Mouse (Mus musculus): ENCODE measurements around the gene Rnf183. TPM values are rescaled to one million over a fixed set of nuclear protein-coding genes. Genes with fewer than 3 reads are reported as not detected.
A peak's percentile ranks its signal among the peaks of the same experiment; 100 is the strongest.

The Rnf183 gene
- polyA plus RNA-seq, 1 experiment from 2014 or later, result not detected

DNA sequence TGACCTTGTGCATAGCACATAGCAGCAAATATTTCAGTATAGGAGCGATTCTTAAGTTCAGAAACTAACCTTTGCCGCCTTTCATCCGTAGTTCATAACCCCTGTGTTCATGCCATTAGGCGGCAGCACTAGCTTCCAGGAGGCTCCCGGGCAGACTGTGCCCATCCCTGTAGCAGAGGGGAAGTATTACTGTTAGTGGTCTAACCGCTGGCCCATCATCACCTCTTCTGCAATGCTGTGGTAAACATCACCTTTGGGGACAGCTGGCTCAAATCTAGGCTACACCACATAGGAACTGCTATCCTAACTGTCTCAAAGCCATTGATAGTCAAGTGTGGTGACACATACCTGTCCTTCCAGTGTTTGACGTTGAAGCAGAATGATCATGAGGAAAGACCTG, 43.2 kb downstream of the Rnf183 start:
- no peaks in the 10 kb centered on the region for H3K9me3 ChIP-seq (ENCODE audit: low read length)
- H3K27ac ChIP-seq (ENCODE audit: low read length), result no peak overlapping the region
- no peaks in the 10 kb centered on the region for H3K27me3 ChIP-seq (replicated peaks; ENCODE audit: insufficient read depth, low read length)
- H3K9ac ChIP-seq (replicated peaks; ENCODE audit: low read depth), result no peak overlapping the region
- TF ChIP-seq CTCF (IDR thresholded peaks at IDR 0.05) (0 out of 2 replicates have a peak, but pooled peaks have one; percentile 13), EP300 (IDR thresholded peaks at IDR 0.05) (no peak)
- H3K36me3 ChIP-seq (ENCODE audit: insufficient read depth, low read length), result peaks cover 27% of the 10 kb centered on the region
- DNase-seq (ENCODE audit: low spot score) (no peak), ATAC-seq (no peak)
- no peak overlapping the region for H3K4me2 ChIP-seq (replicated peaks; ENCODE audit: low read depth, low read length)
- 78% methylated on average over 7 of the region's 7 CpGs for WGBS
- H3K4me3 ChIP-seq (ENCODE audit: low read depth, low read length), result no peak overlapping the region
- no peaks in the 10 kb centered on the region for H3K4me1 ChIP-seq (ENCODE audit: insufficient read depth, low read depth, low read length)

GRCm38 (mm10) chr4:62389592-62390512, 45.2 kb downstream of the Rnf183 start:
- H3K27ac ChIP-seq (ENCODE audit: low read length), result no peak overlapping the region
- TF ChIP-seq CTCF (IDR thresholded peaks at IDR 0.05), result no peak
- no peak for TF ChIP-seq EP300 (IDR thresholded peaks at IDR 0.05)
- H3K4me1 ChIP-seq (ENCODE audit: insufficient read depth, low read depth, low read length), result no peaks in the 10 kb centered on the region
- peaks cover 20% of the 10 kb centered on the region for H3K36me3 ChIP-seq (ENCODE audit: insufficient read depth, low read length)
- ATAC-seq (no peak), DNase-seq (ENCODE audit: low spot score) (peak; percentile 14)
- H3K9me3 ChIP-seq (ENCODE audit: low read length), result no peaks in the 10 kb centered on the region
- H3K4me3 ChIP-seq (ENCODE audit: low read depth, low read length), result no peak overlapping the region
- no peak overlapping the region for H3K9ac ChIP-seq (replicated peaks; ENCODE audit: low read depth)
- 68% methylated on average over 5 of the region's 5 CpGs for WGBS
- no peaks in the 10 kb centered on the region for H3K27me3 ChIP-seq (replicated peaks; ENCODE audit: insufficient read depth, low read length)
- no peak overlapping the region for H3K4me2 ChIP-seq (replicated peaks; ENCODE audit: low read depth, low read length)

GRCm38 (mm10) chr4:62385439-62385838, 49.6 kb downstream of the Rnf183 start:
- TF ChIP-seq CTCF (IDR thresholded peaks at IDR 0.05) (no peak), EP300 (IDR thresholded peaks at IDR 0.05) (no peak)
- H3K4me2 ChIP-seq (replicated peaks; ENCODE audit: low read depth, low read length), result no peak overlapping the region
- no peak overlapping the region for H3K4me3 ChIP-seq (ENCODE audit: low read depth, low read length)
- ATAC-seq (no peak), DNase-seq (ENCODE audit: low spot score) (no peak)
- 95% methylated on average over 7 of the region's 7 CpGs for WGBS
- no peaks in the 10 kb centered on the region for H3K27me3 ChIP-seq (replicated peaks; ENCODE audit: insufficient read depth, low read length)
- no peak overlapping the region for H3K27ac ChIP-seq (ENCODE audit: low read length)
- H3K36me3 ChIP-seq (ENCODE audit: insufficient read depth, low read length), result peaks cover 14% of the 10 kb centered on the region
- no peaks in the 10 kb centered on the region for H3K9me3 ChIP-seq (ENCODE audit: low read length)
- H3K4me1 ChIP-seq (ENCODE audit: insufficient read depth, low read depth, low read length), result no peaks in the 10 kb centered on the region
- H3K9ac ChIP-seq (replicated peaks; ENCODE audit: low read depth), result no peak overlapping the region

DNA sequence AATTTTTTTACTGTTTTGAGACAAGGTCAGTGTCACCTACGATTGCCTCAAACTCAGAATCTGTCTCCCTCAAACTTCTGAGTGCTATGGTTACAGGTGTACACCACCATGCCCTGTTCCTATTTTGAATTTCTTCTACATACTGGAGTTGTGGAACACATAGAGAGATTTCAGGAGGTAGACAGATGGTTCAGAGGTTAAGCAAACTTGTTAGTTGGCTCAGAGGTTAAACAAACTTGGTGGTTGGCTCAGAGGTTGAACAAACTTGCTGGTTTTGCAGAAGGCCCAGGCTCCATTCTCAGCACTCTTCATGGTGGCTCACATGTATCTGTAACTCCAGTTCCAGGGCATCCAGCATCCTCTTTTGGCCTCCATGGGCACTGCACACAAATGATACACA, 50.9 kb downstream of the Rnf183 start:
- Histone ChIP-seq H3K4me2 (replicated peaks; ENCODE audit: low read depth, low read length) (no peak overlapping the region), H3K36me3 (ENCODE audit: insufficient read depth, low read length) (peaks cover 14% of the 10 kb centered on the region), H3K9ac (replicated peaks; ENCODE audit: low read depth) (no peak overlapping the region), H3K27ac (ENCODE audit: low read length) (no peak overlapping the region), H3K27me3 (replicated peaks; ENCODE audit: insufficient read depth, low read length) (no peaks in the 10 kb centered on the region), H3K4me1 (ENCODE audit: insufficient read depth, low read depth, low read length) (no peaks in the 10 kb centered on the region), H3K4me3 (ENCODE audit: low read depth, low read length) (no peak overlapping the region), H3K9me3 (ENCODE audit: low read length) (no peaks in the 10 kb centered on the region)
- DNase-seq (ENCODE audit: low spot score) (no peak), ATAC-seq (no peak)
- no peak for TF ChIP-seq EP300 (IDR thresholded peaks at IDR 0.05)
- WGBS, result 71% methylated on average over 1 of the region's 1 CpGs

DNA sequence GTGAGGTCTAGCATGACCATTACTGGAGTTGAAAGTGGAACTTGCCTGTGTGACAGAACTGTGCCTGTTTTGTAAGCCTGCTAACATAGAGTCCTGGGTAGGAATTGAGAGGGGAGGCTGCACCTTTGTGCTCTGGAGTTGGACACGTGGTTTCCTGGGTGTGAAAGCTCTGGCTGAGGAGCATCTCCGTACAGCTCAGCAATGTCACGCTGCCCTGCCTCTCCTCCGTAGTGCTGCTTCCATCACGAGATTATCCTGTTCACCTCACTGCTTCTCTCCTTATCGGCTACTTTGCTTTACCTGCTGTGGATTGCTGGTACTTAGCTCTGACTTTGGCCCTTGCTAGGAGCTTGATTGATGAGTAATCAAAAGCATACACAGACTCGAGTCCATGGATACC, 51.3 kb downstream of the Rnf183 start:
- Histone ChIP-seq H3K4me1 (ENCODE audit: insufficient read depth, low read depth, low read length) (no peaks in the 10 kb centered on the region), H3K36me3 (ENCODE audit: insufficient read depth, low read length) (peaks cover 13% of the 10 kb centered on the region), H3K4me2 (replicated peaks; ENCODE audit: low read depth, low read length) (no peak overlapping the region), H3K9ac (replicated peaks; ENCODE audit: low read depth) (no peak overlapping the region), H3K27ac (ENCODE audit: low read length) (no peak overlapping the region), H3K27me3 (replicated peaks; ENCODE audit: insufficient read depth, low read length) (no peaks in the 10 kb centered on the region), H3K4me3 (ENCODE audit: low read depth, low read length) (no peak overlapping the region), H3K9me3 (ENCODE audit: low read length) (no peaks in the 10 kb centered on the region)
- TF ChIP-seq EP300 (IDR thresholded peaks at IDR 0.05), result no peak
- DNase-seq (ENCODE audit: low spot score) (no peak), ATAC-seq (no peak)
- WGBS, result 52% methylated on average over 7 of the region's 7 CpGs

DNA sequence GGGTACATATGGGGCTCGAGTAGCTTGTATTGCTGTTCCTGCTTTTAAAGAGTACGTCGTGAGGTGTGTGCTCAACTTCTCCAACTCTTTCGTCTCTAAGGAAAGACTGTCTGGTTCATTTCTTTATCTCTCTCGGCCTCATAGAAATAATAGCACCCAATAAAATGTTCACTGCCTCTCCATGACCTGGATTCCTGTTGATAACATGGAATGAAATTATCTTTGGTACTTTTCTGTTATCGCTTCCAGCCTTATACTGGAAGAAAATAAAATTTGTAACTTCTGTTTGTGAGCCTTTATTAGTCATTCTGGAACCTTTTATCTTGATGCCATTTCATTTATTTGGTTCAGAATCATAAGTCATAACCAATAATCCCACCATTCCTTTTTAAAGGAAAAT, 51.8 kb downstream of the Rnf183 start:
- no peaks in the 10 kb centered on the region for H3K9me3 ChIP-seq (ENCODE audit: low read length)
- peaks cover 8% of the 10 kb centered on the region for H3K36me3 ChIP-seq (ENCODE audit: insufficient read depth, low read length)
- TF ChIP-seq EP300 (IDR thresholded peaks at IDR 0.05), result no peak
- no peak for TF ChIP-seq CTCF (IDR thresholded peaks at IDR 0.05)
- no peak overlapping the region for H3K4me2 ChIP-seq (replicated peaks; ENCODE audit: low read depth, low read length)
- no peak overlapping the region for H3K9ac ChIP-seq (replicated peaks; ENCODE audit: low read depth)
- WGBS, result 80% methylated on average over 6 of the region's 6 CpGs
- DNase-seq (ENCODE audit: low spot score), result no peak
- H3K27me3 ChIP-seq (replicated peaks; ENCODE audit: insufficient read depth, low read length), result no peaks in the 10 kb centered on the region
- no peak for ATAC-seq
- H3K4me3 ChIP-seq (ENCODE audit: low read depth, low read length), result no peak overlapping the region
- H3K27ac ChIP-seq (ENCODE audit: low read length), result no peak overlapping the region
- no peaks in the 10 kb centered on the region for H3K4me1 ChIP-seq (ENCODE audit: insufficient read depth, low read depth, low read length)
